Mouse (Mus musculus) layer of hippocampus, adult 8-10 months (tissue): ENCODE data around the gene Atp11c. TPM values are rescaled to one million over a fixed set of nuclear protein-coding genes. Genes with fewer than 3 reads are reported as not detected.

Experiments
- DNase-seq, 2 experiments: peaks; one replicate each; pipeline ENCODE4 v3.0.0; 2022; ENCODE audit warnings: low spot score in 2 of 2
- total RNA-seq, 4 experiments: library from RNA; stranded (reverse); gene quantifications; 2 replicates each; pipeline ENCODE4 v1.2.4; 2022

The Atp11c gene
- 10 to 100 TPM in 2 of 4 experiments, 1 to 10 TPM in 2; 9.0 to 10.3 (median 9.6) TPM for total RNA-seq

DNA sequence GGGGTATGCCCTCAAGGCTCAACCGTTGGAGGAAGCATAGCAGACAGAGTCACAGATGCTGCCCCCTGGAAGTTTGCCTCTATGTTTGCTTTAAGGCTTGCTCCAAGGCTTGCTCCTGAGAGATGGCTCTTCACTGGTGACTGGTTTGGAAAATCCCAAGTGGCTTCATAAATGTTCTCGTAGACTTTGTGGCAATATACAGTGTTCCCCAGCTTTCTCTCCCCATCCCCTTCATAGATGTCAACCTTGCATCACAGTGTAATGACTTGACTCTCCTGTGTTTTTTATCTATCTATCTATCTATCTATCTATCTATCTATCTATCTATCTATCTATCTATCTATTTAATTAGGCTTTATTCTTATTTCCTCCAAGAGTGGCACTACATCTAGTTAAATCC, at the start of gene Atp11c:
Atp11c (minus strand) TSS at position 101 of the 400 bp plus-strand sequence.
- no peak for DNase-seq

DNA sequence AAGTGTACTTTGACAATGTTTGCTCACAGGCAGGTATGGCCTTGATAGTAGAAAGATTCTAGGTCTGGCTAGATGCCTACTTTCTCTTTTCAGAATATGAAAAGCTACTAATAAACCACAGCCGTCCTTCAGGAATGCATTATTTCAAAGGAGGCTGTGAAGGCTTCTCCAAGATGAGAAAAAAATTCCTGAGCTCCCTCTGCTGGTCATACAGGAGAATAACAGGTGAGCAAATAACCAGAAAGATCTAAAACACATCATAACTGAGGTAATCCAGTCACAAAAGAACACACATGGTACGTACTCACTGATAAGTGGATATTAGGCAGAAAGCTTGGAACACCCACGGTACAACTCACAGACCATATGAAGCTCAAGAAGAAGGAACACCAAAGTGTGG, 16.7 kb upstream of the Atp11c start:
- no peak for DNase-seq

DNA sequence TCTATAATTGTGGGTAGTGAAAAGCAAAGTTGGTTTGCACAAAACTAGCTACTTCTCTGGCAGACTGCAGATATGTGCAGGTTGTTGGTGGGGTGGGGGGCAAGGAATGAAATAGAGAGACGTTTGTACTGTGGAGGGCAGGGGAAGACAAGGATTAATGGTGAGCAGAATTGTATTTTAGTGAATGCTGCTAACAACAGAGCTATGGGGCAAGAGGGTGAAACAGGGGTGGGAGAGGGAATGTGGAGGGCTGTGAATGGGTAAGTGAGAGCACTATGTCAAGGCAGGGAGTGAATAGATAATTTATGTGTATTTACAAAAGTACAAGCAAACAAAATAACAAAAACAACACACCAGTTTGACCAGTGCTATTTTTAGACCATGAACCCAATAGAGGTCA, 22.0 kb downstream of the Atp11c start:
- no peak for DNase-seq

DNA sequence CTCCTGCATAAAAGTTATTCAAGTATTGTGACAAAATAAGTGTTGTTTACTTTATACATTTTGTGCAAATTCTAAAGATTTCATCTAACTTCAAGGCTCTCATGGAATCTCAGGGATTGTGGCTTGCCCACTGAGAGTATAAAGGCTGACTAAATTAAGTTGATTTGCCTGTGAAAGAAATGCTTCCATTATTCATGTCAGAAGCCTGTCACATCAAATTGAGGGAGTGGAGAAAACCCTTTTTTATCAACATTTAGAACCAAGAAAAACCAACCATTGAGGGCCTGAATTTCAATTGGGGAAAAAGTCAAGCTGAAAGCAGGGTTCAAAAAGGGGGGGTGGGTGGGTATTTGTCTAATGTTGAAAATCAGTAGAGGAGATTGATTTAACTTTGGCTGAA, 23.5 kb downstream of the Atp11c start:
- DNase-seq: no peak

DNA sequence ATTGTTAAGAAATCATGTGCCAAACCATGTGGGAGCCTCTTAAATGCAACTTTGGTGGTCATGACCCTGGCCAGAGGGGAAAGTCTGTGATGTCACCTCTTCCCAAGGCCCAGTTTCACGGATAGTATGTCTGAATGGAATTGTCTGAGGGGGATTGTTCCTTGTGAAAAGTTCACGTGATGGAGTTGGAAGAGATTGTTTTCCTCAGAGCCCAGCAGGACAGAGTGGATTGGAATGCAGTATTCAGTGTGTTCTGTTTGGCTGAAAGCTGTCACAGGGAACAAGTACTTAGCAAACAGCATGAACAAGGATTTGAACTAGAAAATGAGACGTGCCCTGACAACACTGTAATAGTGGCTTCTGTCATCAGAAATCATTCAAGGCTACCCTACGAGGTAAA, 37.3 kb downstream of the Atp11c start:
- no peak for DNase-seq

DNA sequence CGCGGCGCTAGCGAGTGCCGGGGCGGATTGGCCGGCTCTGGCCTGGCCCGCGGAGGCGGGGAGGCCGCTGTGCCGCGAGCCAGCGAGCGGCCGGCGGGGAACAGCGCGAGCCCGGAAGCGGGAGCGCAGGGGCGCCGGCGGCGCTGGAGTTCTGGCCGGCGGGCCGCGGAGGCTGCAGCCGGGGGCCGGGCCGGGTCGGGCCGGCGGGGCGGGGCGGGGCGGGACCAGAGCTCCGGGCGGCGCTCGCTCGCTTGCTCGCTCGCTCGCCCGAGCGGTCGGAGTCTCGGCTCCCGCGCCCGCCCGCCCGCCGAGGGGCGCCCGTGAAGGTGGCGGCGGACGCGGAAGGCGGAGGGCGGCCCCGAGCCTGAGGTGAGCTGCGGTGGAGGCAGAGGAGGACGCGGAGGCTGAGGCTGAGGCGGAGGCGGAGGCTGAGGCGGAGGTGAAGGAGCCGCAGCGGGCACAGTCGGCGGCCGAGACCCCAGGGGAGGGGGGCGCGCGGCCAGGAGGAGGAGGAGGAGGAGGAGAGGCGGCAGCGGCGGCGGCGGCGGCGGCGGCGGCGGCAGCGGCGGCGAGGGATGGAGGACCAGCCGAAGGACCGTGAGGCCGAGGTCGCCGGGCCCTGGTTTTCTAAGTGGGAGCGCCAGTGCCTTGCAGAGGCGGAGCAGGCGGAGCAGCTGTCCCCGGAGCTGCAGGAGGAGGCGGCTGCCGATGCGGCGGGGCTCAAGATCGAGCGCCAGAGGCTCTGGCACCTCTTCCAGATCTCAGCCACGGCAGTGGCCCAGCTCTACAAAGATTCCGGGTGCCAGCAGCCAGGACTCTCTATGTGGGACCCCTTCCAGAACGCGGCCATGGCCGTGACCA, 44.8 kb downstream of the Atp11c start:
- peak; percentile 7 for DNase-seq

DNA sequence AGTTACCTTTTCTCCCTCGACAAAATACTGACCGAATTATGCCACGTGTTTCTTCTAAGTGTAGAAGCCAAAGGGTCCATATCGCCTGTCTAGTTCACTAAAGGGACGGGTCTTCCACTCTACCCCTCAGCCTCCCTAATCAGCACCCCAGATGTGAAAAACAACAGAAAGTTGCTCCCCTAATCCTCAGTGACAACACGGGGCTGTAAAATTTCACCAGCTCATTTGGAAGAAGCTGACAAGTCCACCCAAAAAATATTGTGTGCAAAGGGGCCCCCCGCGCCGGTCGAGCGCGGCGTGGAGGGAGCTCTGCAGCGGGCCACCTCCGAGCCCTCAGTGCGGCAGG, 45.4 kb downstream of the Atp11c start:
- DNase-seq: no peak

DNA sequence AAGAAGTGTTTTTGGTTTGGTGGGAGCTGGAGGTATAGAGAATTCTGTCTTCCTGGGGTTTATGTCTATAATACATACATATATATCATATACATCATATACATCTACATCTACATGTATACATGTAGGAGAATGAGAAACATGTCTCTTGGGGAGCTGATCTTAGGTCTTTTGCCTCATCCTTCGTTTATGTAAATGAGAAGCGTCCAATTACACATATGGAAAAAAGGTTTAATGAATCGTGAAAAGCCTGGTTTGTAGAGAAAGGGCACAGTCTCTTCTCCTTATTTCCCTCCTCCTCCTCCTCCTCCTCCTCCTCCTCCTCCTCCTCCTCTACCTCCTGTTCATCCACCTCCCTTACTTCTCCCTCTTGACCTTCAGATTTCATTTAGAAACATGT, 46.6 kb downstream of the Atp11c start:
- no peak for DNase-seq

DNA sequence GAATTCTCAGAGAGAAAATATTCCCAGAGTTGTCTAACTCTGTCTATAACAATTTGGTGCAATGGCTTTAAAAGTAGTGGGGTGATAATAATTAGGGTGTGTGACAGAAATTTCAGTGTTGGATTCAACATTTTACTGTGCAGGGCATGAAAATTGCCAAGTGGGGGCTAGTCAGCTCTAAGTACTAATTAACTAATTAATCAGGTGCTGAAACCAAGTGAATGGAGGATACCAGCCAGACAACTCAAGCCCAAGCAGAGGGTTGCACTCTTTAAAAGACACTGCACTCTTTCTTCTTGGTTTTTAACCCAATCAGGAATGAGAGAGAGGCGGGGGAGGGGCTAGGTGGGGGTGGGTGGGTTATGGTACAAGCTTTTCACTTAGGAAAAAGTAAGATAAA, 47.1 kb downstream of the Atp11c start:
- no peak for DNase-seq

DNA sequence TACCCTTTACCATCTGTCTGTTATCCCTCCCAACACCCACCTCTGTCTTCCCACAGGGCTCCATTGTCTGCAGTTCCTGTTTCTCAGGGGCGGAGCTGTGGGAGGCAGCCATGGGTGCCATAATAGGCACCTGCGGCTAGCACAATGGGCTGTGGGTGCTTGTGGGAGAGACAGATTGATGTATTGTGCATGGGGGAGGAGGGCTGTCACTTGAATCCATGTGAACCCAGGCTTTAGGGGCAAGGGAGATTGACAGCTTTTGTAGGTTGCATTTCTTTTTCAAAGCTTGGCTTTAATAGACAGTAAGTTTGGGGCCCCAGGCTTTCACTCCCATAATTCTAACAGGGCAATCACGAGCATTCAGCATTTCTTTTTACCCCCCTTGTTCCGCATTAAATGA, 48.4 kb downstream of the Atp11c start:
- no peak for DNase-seq

DNA sequence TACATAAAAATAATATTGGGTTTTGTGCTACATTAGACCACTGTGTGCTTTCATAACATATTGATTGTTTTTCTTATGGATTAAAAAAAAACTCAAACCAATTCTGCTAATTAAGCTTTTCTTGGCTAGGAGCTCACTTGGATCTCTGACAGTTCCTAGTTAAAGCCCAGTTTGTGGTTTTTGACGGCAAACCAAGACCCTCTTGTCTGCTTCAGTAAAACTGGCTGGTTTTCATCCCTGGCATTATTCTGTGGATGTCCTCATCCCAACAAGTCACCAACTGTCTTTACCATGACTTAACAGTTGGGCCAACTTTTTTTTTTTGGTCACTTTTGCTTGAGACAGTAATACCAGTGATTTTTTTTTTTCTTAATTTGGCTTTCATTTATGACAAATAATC, 49.6 kb downstream of the Atp11c start:
- DNase-seq: no peak

DNA sequence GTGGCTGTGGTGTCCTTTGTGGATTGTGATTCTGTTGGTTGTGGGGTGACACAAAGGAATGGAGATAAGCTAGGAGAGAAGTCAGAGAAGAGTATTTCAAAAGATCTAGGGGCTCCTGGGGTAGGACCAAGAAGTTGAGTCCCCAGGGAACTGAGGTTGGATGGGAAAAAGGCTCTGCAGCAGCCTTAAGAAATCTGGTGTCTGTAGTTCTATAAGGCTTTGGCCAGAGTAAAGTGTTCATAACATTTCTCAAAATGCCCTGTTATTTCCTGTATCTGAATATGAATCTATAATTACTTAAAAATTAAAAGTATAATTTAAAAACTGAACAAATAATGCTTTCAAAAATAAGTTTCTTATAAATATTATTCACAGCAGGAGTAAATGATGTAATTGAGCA, 53.3 kb downstream of the Atp11c start, which contains the start of gene Gm7073:
Gm7073 (minus strand) TSS at position 101 of the 400 bp plus-strand sequence.
- no peak for DNase-seq

DNA sequence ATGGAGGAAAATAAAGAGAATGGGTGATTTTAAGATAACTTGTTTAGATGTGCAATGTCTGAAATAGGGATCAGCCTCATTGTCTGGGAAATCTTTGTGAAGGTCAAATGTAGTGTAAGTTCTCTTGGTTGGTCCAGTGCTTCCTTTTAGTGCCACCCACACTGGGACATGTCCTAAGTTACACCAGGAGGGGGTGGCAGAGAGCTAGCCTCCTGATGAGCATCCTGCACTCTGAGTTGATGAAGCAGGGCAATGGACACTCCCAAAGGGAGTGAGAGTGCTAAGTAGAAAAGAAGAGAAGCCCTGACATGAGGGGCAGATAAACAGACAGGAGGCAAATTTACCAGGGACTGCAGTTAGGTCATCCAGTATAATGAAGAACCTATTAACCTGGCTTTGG, 88.5 kb downstream of the Atp11c start:
- peak; percentile 2 to 5 for DNase-seq

DNA sequence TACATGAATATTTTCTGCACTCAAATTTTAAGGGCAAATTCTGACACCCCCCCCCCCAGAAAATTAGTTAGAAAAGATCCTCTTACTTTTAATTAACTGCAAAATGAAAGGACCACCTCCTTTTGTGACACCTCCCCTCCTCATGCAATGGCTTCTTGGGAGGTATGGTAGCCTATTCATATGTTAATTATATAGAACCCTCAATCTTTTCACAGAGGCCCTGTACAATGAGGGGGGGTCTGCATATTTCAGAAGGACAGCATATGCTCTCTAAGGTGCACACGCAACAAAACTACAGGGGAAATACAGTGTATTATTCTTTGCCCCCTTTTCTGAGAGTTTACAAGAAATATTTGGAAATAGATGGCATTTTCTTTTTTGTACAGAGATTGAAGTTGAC, 94.7 kb downstream of the Atp11c start:
- DNase-seq: no peak

DNA sequence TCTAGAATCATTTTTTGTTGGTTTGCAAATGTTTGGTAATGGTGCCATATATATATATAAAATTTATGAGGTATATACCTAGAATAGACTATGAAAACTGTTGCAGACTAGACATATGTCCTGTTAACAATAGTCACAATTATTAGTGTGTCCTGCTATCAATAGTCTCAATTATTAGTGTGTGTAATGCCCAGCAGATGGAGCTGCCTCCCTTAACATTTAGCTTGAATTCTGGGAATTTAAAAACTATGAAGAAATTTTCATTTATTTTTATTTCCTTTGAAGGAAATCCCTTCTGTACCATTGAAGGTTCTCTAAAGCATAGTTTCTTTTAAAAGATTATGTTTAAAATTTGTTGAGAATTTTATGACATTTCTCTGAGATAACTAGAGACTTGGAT, 97.2 kb downstream of the Atp11c start:
- DNase-seq: no peak

DNA sequence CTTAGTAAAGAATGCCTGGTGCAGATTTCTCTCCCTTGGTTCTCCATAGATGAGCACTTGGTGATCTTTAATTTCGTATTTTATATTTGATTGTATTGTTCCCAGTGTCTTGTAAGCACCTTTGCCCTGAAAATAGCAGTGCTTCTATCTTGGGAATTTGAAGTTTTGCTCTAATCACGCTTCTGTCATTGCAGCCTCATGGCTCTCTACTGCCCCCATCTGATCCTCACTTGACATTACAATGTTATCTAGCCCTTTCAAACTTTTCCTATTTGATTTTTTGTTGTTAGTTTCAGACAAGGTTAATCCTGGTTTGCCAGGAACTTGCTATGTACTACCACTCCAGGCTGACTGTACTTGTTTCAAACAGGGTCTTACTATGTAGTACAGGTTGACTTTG, 128.7 kb downstream of the Atp11c start:
- DNase-seq: no peak

DNA sequence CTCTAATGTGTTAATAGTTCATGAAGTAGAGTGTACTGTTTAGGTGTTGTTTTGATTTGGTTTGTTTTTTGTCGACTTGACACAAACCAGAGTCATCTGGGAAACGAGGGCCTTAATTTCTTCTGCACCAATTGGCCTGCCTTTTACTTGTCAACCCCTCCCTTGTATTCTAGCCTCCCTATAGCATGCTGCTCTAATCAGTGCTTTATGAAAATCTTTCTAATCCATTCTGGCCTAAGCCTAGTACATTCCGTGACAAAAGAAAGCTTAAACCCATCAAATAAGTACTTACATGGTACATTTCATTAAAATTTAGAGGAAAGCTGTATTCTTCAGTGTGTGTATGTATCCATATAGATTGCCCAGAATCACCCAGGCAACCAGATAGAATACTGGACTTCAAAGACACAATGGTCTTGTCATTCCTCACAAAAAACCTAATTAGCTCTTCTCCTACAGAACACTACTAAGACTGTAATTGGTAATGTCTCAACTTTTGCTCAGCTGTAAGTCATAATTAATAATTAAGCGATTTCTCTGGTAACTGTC, 177.9 kb downstream of the Atp11c start:
- no peak for DNase-seq

DNA sequence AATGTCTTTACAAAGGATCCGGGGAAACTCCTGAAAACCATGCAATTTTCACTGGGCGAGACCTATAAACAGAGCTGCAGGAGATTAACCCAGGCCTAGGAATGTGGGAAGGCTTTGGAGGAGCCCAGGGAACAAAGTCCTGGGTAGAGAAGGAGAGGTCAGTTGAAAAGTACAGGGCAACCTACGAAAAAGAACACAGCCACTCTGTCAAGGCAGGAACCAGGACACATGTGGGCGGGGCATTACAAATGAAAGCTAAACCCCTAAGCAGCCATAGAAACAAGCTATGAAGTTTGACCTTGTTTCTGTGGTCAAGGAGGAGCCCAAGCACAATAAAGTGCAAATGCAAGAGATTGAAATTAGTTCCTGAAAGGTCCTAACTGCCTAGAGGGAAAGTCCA, 186.8 kb downstream of the Atp11c start:
- DNase-seq: no peak

DNA sequence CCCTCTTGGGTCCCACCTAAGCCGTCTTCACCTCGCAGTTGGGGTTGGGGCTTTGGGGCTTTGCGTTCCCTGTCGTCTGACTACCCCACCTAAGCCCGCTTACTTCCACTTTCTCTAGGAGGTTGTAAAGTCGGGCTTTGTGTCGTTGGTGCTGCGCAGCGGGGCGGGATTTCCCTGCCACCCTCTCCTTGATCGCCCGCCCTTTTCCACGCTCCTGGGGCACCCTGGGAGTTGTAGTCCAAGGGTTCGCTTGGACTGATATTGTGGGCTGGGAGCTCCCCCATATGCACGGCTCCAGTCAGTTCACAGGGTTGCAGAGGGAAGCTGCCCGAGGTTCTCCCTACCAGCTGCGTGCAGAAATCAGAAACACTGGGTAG, 187.8 kb downstream of the Atp11c start:
- peak; percentile 78 to 86 for DNase-seq

DNA sequence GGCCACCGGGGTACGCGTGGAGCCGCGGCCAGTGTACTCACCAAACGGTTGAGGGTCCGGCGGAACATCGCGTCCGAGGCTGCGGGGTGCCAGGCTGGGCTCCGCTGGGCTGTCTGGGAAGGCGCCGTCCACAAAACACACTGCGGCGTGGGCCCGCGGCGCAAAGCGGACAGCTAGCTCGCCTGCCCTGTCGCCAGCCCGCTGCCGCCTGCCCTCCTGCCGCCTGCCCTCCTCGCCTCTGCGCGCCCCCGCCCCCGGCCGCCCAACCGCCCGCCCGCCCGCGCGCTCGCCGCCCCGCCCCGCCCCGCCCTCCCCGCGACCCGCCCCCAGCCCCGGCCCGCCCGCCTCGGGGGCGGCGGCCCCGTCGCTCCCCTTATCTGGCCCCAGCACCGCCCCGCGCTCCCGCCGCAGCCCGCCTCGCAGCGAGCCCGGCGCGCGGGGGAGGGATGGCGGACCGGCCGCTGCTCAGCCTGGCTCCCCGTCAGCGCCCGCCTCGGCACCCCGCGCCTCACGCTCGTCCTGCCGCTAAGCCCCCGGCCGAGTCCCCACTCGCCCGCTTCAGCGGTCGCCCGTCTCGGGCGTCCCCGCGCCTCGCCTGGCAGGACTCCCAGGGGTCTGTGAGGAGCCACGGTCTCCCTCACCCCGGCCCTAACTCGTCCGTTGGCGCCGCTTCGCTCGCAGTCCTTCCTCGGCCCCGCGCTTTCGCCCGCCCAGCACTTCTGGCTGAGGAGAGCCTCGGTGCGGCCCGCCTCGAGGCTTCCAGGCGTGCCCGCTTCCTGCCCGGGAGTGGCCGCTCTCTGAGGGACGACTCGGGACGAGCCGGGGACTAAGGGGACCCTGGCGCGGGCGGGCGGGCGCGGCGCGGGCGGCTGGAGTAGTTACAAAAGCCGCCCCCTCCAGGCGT, 188.5 kb downstream of the Atp11c start:
- DNase-seq: peak; percentile 5 to 14

DNA sequence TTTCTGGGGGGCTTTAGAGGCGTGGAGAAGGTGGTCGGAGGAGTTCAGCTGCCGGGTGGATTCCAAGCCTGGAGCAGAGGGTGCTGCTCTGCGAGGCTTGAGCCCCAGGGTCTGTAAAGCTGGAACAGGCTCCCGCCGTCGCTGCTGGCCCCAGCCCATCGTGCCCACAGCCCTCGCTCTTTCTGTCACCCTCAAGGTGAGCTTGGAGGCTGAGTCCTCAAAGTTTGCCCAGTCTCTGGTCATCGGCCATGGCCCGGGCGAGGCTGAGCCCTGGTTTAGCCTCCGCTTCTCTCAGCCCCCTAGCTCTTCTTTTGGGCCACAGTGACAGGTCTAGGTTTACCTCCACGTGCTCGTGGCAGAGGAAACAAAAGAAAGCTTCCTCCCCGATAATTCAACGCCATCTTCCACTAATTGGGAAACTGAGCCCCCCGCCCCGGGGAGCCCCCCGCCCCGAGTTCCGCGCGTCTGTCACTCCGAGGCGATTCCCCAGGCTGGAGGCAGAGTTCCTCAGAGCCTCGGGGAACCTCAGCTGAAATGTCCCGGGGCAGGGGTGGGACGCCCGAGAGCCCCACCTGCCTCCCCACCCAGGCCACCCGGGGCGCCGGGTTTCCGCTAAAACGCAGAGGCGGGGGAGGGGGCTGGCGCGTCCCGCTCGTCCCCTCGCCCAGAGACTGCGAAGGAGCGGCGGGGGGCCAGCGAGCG, 189.3 kb downstream of the Atp11c start:
- DNase-seq: no peak

DNA sequence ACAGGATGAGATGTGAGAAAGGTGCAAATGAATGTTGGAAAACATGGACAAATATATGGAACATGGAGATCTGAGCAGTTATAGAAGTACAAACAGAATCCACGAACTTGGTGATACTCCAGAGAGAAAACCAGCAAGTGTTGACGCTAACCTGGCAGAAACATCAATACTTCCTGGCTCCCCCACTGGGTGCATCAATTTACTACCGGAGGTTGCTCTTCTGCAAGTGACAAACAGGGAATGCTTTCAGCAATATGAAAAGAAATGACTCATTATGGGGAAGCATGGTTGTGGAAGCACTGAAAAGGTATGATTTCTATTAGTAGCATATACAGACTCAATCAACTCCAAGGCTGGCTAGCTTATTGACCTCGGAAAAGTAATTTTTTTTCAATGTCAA, 198.2 kb downstream of the Atp11c start:
- no peak for DNase-seq
